ENCODE assay signal across 8 mouse cellular contexts in genomic region chr4:24897351-24897750, GRCm38 (mm10). TPM values are rescaled to one million over a fixed set of nuclear protein-coding genes. Genes with fewer than 3 reads are reported as not detected.
A peak's percentile ranks its signal among the peaks of the same experiment; 100 is the strongest.
DNase-seq lines count a peak whose midpoint lies in the region; ATAC-seq and TF ChIP-seq lines count a peak whose summit lies in the region.

No protein-coding gene starts in this region.

- DNase-seq in kidney, postnatal 0 days (ENCODE audit: low spot score), result no peak
- DNase-seq in kidney, adult 11 months, result no peak
- peak; percentile 75 for DNase-seq in brain, adult 2 months (ENCODE audit: low read depth, low spot score)
- no peak for DNase-seq in midbrain, embryonic 11.5 days (ENCODE audit: low spot score, missing footprints)
- DNase-seq in urinary bladder, postnatal 4 days (ENCODE audit: low spot score in 2 of 2), result no peak
- no peak for DNase-seq in kidney, postnatal 36 days
- DNase-seq in left cerebral cortex, postnatal 10 days (ENCODE audit: extremely low spot score in 1 of 2, low spot score in 2 of 2), result no peak

- intact Hi-C loops in left cerebral cortex, postnatal 10 days (cut with DNase I), result loop anchor here (2.0 to 5.0 kb wide), 3 partner anchors 177 to 1645 kb away; no protein-coding TSS in a partner anchor

- peaks cover 5% of the 10 kb centered on the region; the same call in 1 of the 2 replicates for H3K4me1 ChIP-seq in kidney, postnatal 0 days (replicated peaks; ENCODE audit: insufficient read depth, low read length)
- H3K4me1 ChIP-seq in hindbrain, embryonic 13.5 days (replicated peaks), result peaks cover 12% of the 10 kb centered on the region
- peaks cover 3% of the 10 kb centered on the region; the same call in 1 of the 2 replicates for H3K4me1 ChIP-seq in midbrain, embryonic 11.5 days (ENCODE audit: control insufficient read depth, insufficient read depth, low read length)

- ATAC-seq in kidney, postnatal 0 days (replicated peaks; ENCODE audit: low FRiP score, low read depth), result no peak
- peak; percentile 61 for ATAC-seq in hindbrain, embryonic 13.5 days (ENCODE audit: low FRiP score)
- peak; percentile 39; the same call in 1 of the 2 replicates for ATAC-seq in midbrain, embryonic 11.5 days (ENCODE audit: low FRiP score)

- H3K4me3 ChIP-seq in kidney, postnatal 0 days (replicated peaks; ENCODE audit: low read depth, low read length), result peak overlapping the region; percentile 84
- peak overlapping the region; percentile 86 for H3K4me3 ChIP-seq in hindbrain, embryonic 13.5 days
- peak overlapping the region; percentile 50 for H3K4me3 ChIP-seq in midbrain, embryonic 11.5 days (ENCODE audit: low read depth, low read length)

- TF ChIP-seq CTCF in kidney, postnatal 0 days (IDR thresholded peaks at IDR 0.05; ENCODE audit: low read depth), result no peak

- no peaks in the 10 kb centered on the region for H3K27me3 ChIP-seq in kidney, postnatal 0 days (ENCODE audit: insufficient read depth, low read length)
- no peaks in the 10 kb centered on the region for H3K27me3 ChIP-seq in hindbrain, embryonic 13.5 days
- H3K27me3 ChIP-seq in midbrain, embryonic 11.5 days (ENCODE audit: control insufficient read depth, insufficient read depth, low read length), result no peaks in the 10 kb centered on the region

- 18% methylated on average over 7 of the region's 7 CpGs for WGBS in kidney, postnatal 0 days
- WGBS in hindbrain, embryonic 13.5 days, result 19% methylated on average over 7 of the region's 7 CpGs
- WGBS in midbrain, embryonic 11.5 days, result 28% methylated on average over 7 of the region's 7 CpGs

- H3K9ac ChIP-seq in kidney, postnatal 0 days (ENCODE audit: low read depth, low read length), result peak overlapping the region; percentile 14; the same call in 1 of the 2 replicates
- H3K9ac ChIP-seq in hindbrain, embryonic 13.5 days, result peak overlapping the region; percentile 87
- H3K9ac ChIP-seq in midbrain, embryonic 11.5 days (ENCODE audit: low read length), result no peak overlapping the region; the same call in 1 of the 2 replicates

- H3K4me2 ChIP-seq in kidney, postnatal 0 days (ENCODE audit: low read length), result peak overlapping the region; percentile 60
- peak overlapping the region; percentile 77 for H3K4me2 ChIP-seq in hindbrain, embryonic 13.5 days
- peak overlapping the region; percentile 69 for H3K4me2 ChIP-seq in midbrain, embryonic 11.5 days

- H3K9me3 ChIP-seq in kidney, postnatal 0 days (replicated peaks; ENCODE audit: low read length), result no peaks in the 10 kb centered on the region
- H3K9me3 ChIP-seq in hindbrain, embryonic 13.5 days, result no peaks in the 10 kb centered on the region
- H3K9me3 ChIP-seq in midbrain, embryonic 11.5 days (ENCODE audit: control insufficient read depth, low read length), result no peaks in the 10 kb centered on the region

- no peak overlapping the region for H3K27ac ChIP-seq in kidney, postnatal 0 days
- H3K27ac ChIP-seq in hindbrain, embryonic 13.5 days, result no peak overlapping the region
- no peak overlapping the region for H3K27ac ChIP-seq in midbrain, embryonic 11.5 days (ENCODE audit: low read depth, low read length)

- H3K36me3 ChIP-seq in kidney, postnatal 0 days (ENCODE audit: insufficient read depth, low read length), result 0 out of 2 replicates have a peak, but pooled peaks cover 3% of the 10 kb centered on the region
- H3K36me3 ChIP-seq in hindbrain, embryonic 13.5 days, result peaks cover 12% of the 10 kb centered on the region
- H3K36me3 ChIP-seq in midbrain, embryonic 11.5 days (ENCODE audit: control insufficient read depth, insufficient read depth, low read length), result peaks cover 3% of the 10 kb centered on the region; the same call in 1 of the 2 replicates

RNA-seq across cellular contexts. Expression of gene Ndufaf4, which starts 0.5 kb away (rescaled TPM):
- 76.3 and 87.6 TPM in 2 replicates for polyA plus RNA-seq in kidney, postnatal 0 days (2015; fragmentation: Nextera tagmentation; extraction: Ambion mirVana)
- 60.3 and 60.7 TPM in 2 replicates for polyA plus RNA-seq in hindbrain, embryonic 13.5 days (2015; fragmentation: Nextera tagmentation; extraction: Ambion mirVana)
- polyA plus RNA-seq in midbrain, embryonic 11.5 days (2014; fragmentation: Nextera tagmentation; extraction: Ambion mirVana), result 69.6 and 79.0 TPM in 2 replicates
- total RNA-seq in left cerebral cortex, postnatal 10 days (2021), result 10 to 100 TPM; 31.5 to 32.3 TPM

RNA-seq across cellular contexts. Expression of gene Klhl32, which starts 46.4 kb away (rescaled TPM):
- 2.4 and 3.0 TPM in 2 replicates for polyA plus RNA-seq in kidney, postnatal 0 days (2015; fragmentation: Nextera tagmentation; extraction: Ambion mirVana)
- polyA plus RNA-seq in hindbrain, embryonic 13.5 days (2015; fragmentation: Nextera tagmentation; extraction: Ambion mirVana), result 24.6 and 26.2 TPM in 2 replicates
- 5.8 and 6.4 TPM in 2 replicates for polyA plus RNA-seq in midbrain, embryonic 11.5 days (2014; fragmentation: Nextera tagmentation; extraction: Ambion mirVana)
- total RNA-seq in left cerebral cortex, postnatal 10 days (2021), result 10 to 100 TPM; 16.5 to 17.5 TPM
